Mouse (Mus musculus): ENCODE data around the gene Mapkapk3. TPM values are rescaled to one million over a fixed set of nuclear protein-coding genes. Genes with fewer than 3 reads are reported as not detected.

The Mapkapk3 gene
- total RNA-seq, 1 experiment from 2014 or later, result 62.0 TPM

DNA sequence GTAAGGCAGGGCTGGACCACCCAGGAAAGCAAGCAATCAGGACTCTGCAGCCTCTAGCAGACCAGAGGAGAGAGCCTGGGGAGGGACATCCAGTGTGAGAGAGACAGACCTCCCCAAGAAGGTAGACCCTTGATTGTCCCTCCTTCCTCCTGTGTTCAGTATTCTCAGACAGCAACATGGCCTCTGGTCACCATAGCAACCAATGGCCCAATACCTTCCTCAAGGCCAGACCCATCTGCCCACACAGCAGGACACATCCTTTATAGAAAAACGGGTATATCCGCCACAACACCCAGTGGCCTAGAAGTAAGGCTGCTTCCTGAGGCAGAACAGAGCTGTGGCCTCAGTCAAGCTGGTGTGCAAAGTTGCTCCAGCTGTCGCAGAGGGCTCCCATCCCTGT is 34.1 kb downstream of the Mapkapk3 start:
- ATAC-seq (replicated peaks in 1 of 2; ENCODE audit: insufficient read depth in 1 of 2, low FRiP score in 2 of 2, low TSS enrichment in 1 of 2, low read depth in 1 of 2, poor library complexity in 2 of 2, severe bottlenecking in 2 of 2), result no peak

DNA sequence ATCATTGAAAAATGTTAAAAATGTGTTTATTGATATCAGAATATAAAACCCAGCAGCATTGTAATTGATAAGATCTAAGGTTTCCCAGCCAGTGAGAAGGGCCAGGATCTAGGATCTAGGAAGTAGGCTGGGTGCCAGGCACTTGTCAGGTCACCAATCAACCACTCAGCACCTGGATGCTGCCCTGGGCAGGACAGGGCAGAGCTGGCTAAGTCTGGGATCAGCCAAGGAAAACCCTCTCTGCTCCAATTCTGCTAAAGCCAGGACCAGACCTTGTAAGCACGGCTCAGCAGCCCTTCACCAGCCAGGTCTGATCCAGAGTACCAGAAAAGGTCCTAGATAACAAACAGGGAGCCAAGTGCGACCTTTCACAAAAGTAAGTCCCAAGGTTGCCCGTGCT is 34.8 kb downstream of the Mapkapk3 start:
- ATAC-seq (replicated peaks in 1 of 2; ENCODE audit: insufficient read depth in 1 of 2, low FRiP score in 2 of 2, low TSS enrichment in 1 of 2, low read depth in 1 of 2, poor library complexity in 2 of 2, severe bottlenecking in 2 of 2), result no peak

DNA sequence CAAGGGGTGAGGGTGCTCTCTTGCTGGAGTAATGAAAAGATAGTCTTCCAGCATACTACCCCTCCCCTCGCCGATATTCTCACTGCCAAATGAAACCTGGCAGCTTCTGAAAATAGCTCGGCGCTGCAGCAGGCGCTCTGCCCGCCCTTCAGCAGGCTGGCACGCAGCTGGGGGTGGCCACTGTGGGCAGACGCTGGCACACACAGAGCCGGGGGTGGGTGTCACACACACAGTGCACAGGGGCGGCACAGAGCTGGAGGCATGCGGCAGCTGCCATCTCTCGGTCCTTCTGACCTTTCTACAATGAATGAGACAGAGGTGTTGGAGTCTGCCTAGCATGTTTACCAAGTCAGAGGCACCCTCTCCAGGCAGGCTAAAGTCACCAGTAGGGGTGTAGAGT is 35.2 kb downstream of the Mapkapk3 start:
- ATAC-seq (replicated peaks in 1 of 2; ENCODE audit: insufficient read depth in 1 of 2, low FRiP score in 2 of 2, low TSS enrichment in 1 of 2, low read depth in 1 of 2, poor library complexity in 2 of 2, severe bottlenecking in 2 of 2), result no peak

DNA sequence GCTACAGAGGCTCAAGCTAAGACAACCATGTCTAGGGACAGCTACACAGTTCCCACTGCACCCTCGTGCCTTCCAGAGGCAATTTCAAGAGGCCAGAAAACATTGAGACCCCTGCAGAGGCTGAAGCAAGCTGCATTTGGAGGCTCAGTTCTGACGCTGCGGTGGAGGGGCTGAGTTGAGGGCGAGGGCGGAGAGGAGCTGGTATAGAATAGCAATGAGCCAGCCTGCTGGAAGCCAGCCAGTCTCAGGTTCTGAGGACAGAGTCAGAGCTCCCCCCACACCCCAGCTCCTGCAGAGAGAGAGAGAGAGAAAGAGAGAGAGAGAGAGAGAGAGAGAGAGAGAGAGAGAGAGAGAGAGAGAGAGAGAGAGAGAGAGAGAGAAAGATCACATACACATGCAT is 37.5 kb downstream of the Mapkapk3 start:
- no peak for ATAC-seq (replicated peaks in 1 of 2; ENCODE audit: insufficient read depth in 1 of 2, low FRiP score in 2 of 2, low TSS enrichment in 1 of 2, low read depth in 1 of 2, poor library complexity in 2 of 2, severe bottlenecking in 2 of 2)

DNA sequence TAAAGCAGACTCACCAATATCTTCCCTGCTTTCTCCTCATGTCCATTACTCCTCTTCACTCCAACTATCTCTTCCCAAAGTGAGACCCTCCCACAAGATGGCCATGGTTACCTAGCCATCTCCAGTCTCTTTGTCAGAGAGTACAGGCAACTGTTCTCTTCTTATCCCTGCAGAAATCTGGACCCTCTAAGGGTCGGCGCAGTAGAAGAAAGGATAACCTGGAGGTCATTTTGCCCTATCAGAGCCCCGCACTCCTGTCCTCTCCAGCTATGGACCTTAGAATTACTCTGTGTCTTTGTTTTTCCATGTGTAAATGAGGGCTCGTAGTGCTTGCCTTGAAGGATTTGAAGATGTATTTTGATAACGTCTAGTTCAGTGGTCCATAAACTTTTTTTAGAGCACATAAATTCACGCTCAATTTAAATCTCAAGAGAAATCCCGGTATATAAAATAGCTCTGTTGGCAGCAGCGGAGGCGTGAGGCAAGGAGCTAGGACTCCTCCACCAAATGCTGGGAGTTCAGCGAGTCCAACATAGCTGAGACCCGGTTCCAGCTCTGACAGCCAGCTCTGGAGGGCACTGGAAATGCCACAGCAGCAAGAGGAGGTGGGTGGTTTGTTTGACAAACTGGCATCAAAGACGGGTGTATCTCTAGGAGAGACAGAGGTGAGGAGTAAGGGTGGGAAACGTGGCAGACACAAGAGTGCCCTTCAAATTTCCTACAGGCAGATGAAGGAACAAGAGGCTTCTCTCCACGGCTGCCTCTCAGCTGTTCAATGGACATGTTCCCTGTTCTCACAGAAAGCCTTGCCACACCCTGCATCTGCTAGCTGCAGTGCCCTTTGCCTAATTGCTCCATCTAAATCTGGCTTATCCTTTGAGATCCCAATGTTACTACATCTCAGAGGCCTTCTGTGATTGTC is 39.0 kb downstream of the Mapkapk3 start:
- no peak for ATAC-seq (replicated peaks in 1 of 2; ENCODE audit: insufficient read depth in 1 of 2, low FRiP score in 2 of 2, low TSS enrichment in 1 of 2, low read depth in 1 of 2, poor library complexity in 2 of 2, severe bottlenecking in 2 of 2)

DNA sequence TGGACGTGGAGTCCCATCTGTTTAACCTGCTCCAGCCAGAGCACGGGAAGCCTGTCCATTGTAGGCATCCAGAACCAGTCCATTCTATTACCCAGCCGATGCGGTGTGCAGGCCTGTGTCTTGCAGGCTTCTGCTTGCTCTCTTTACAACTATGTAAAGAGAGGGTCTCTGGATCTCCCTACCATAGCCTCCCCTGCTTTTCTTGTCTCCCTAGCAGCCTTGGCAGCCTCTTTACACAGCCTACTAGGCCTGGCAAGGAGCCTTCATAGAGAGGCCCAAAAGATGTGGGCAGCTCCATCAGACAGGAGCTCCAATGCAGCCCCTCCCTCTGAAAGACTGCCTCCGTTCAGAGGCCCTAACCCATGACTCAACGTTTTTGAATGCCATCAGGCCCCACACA is 40.5 kb downstream of the Mapkapk3 start:
- no peak for ATAC-seq (replicated peaks in 1 of 2; ENCODE audit: insufficient read depth in 1 of 2, low FRiP score in 2 of 2, low TSS enrichment in 1 of 2, low read depth in 1 of 2, poor library complexity in 2 of 2, severe bottlenecking in 2 of 2)

DNA sequence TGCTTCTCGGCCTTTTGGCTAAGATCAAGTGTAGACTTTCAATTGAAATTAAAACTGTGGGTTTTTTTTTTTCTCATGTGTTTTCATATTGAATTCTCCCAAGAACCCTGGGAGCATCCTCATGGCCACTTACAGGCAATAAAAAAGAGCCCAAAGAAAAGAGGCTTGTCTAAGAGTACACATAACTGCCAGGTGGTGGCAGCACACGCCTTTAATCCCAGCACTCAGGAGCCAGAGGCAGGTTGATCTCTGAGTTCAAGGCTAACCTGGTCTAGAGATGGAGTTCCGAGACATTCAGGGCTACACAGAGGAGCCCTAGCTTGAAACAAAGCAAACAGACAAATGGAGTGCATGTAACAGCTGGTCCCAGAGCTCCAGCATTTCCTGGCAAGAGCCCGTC is 43.5 kb downstream of the Mapkapk3 start:
- ATAC-seq (replicated peaks in 1 of 2; ENCODE audit: insufficient read depth in 1 of 2, low FRiP score in 2 of 2, low TSS enrichment in 1 of 2, low read depth in 1 of 2, poor library complexity in 2 of 2, severe bottlenecking in 2 of 2), result peak; percentile 39 to 40; a peak in 1 of 4 replicates

DNA sequence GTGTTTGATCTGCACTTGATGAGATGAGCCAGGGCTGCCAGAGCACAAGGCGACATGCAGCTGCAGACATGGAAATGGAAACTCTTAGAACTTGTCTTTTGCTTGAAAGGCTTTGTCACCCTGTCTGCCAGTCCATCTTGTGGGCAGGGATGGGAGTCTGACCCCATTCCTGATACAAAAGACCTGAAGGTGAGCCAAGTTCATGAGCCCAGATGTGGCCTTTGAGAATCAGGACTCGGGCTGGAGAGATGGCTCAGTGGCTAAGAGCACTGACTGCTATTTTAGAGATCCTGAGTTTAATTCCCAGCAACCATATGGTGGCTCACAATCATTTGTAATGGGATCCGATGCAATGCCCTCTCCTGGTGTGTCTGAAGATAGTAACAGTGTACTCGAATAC is 44.4 kb downstream of the Mapkapk3 start:
- ATAC-seq (replicated peaks in 1 of 2; ENCODE audit: insufficient read depth in 1 of 2, low FRiP score in 2 of 2, low TSS enrichment in 1 of 2, low read depth in 1 of 2, poor library complexity in 2 of 2, severe bottlenecking in 2 of 2), result no peak

DNA sequence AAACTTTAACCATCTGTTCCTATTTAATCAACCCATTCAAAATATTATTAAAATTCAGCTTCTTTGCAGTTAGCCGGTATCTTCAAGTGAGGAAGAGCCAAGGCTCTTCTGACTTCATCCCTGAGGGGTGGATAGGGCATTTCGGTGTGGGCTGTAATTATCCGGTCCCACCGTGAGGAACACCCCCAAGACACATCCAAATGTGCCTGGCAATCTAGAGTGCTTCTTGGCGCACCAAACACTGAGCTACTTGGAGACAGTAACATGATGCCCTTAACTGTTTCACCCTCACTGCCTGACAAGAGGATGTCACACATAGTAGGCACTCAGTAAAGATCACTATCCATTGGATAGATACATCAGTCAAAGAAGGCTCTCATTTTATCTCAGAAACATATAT is 53.5 kb downstream of the Mapkapk3 start:
- ATAC-seq (replicated peaks in 1 of 2; ENCODE audit: insufficient read depth in 1 of 2, low FRiP score in 2 of 2, low TSS enrichment in 1 of 2, low read depth in 1 of 2, poor library complexity in 2 of 2, severe bottlenecking in 2 of 2), result no peak

DNA sequence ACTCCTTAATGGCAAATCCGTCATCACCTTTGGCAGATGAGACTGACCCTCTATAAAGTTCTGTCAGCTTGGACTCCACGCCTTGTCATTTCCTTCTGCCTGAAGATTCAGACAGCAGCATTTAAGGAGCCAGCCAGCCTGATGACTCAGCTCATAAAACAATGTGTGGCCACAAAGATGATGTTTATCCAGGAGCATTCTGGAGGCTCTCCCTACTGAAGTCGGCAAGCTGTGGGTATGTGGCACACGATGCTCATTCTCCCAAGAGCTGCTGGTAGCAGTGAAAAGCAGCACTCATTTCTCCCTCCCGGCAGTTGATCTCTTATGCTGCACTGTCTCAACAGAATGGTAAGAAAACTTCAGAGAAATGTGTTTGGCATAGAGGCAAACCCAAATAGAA is 54.4 kb downstream of the Mapkapk3 start:
- no peak for ATAC-seq (replicated peaks in 1 of 2; ENCODE audit: insufficient read depth in 1 of 2, low FRiP score in 2 of 2, low TSS enrichment in 1 of 2, low read depth in 1 of 2, poor library complexity in 2 of 2, severe bottlenecking in 2 of 2)

DNA sequence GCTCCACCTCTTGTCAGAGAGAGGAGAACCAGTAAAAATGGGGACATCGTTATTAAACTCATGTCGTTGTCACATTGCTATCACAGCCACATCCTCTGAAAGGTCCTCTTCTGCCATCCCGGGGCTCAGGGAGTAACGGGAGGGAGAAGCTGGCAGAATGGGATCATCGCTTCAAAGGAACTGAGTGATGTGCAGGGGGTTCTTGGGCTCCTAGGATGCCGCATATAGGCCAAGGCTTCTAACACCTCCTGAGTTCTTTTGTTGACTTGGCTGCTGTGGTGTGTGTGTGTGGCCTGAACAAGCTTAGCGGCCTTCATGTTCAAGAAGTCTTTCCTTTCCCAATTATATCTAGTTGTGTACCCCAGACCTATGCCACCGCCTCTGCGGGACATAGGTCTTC is 57.5 kb downstream of the Mapkapk3 start:
- no peak; a peak in 1 of 4 replicates for ATAC-seq (replicated peaks in 1 of 2; ENCODE audit: insufficient read depth in 1 of 2, low FRiP score in 2 of 2, low TSS enrichment in 1 of 2, low read depth in 1 of 2, poor library complexity in 2 of 2, severe bottlenecking in 2 of 2)

DNA sequence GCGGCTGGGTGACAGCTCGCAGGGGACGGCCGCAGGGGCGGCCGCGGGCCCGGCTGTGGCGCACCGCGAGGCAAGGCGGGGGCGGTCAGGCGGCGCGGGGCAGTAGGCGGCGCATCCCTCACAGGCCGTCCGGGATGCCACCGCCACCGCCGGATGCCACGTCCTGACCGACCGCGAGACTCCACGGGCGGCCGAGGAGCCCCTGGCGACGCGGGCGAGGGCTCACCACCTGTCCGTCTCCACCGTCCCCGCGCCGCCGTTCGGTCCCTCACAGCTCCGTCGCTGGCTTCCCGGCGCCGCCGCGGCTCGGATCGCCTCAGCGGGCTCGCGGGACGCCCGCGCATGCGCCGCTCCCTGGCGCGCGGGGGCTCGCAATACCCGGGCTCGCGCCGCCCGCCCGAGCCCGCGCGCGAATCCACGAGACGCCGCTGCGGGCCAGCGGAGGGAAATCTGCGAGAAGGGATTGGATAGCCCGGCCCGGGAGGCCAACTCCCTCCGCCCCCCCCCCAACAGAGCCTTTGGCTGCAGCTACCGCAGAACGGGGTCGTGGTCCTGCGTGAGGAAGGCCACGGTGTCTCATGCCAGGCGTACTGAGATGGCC is 58.0 kb downstream of the Mapkapk3 start, which contains the start of gene Dock3:
Dock3 (minus strand) TSS at position 371 of the 601 bp plus-strand sequence.
- ATAC-seq (replicated peaks in 1 of 2; ENCODE audit: insufficient read depth in 1 of 2, low FRiP score in 2 of 2, low TSS enrichment in 1 of 2, low read depth in 1 of 2, poor library complexity in 2 of 2, severe bottlenecking in 2 of 2), result 0 out of 4 replicates have a peak, but pooled peaks have one; percentile 13 to 24

DNA sequence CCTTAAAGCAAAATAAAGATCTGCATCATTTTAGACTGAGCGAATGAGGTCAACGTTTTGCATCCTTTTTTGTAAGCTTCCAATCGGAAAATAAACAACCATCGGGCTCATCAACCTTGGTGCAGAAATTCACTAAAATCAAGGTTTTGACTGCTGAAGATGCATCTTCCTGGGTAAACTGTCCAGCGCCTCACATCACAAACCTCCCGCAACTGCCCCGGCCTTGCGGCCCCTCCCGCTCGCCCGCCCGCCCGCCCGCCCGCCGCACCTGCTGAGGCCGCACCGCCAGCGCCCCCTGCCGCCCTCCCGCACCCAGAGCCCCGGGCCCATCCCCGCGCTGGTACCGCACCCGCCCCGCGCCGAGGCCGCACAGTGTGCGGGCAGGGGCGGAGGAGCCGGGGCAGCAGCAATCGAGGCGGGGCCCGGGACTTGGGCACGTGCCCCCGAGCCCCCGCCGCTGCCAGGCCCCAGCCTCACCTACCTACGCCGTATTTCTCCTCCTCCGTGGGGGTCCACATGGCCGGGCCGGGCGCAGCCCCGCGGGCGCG is 58.6 kb downstream of the Mapkapk3 start:
- no peak for ATAC-seq (replicated peaks in 1 of 2; ENCODE audit: insufficient read depth in 1 of 2, low FRiP score in 2 of 2, low TSS enrichment in 1 of 2, low read depth in 1 of 2, poor library complexity in 2 of 2, severe bottlenecking in 2 of 2)

DNA sequence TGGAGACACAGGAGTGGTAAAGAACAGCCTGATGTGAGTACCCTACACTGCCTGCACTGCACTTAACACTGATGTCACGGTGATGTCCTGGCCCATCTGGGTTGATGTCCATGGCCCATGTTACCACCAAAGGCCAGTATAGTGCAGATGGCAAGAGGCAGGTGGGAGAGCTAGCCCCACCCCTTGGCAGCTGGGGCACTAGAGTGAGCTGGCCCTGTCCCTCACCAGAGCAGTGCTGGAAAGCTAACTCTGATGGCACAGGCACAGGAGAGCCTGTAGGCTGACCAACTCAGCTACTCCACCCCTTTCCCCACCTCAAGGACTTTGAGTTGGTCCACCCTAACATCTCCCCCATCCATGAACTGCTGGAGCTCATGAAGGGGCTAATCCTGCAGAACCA is 65.1 kb downstream of the Mapkapk3 start:
- ATAC-seq (replicated peaks in 1 of 2; ENCODE audit: insufficient read depth in 1 of 2, low FRiP score in 2 of 2, low TSS enrichment in 1 of 2, low read depth in 1 of 2, poor library complexity in 2 of 2, severe bottlenecking in 2 of 2), result no peak

Other genes with a start within 250 kb of the Mapkapk3 start
- 2.6 and 8.9 TPM in 2 replicates for gene Dock3, start 58.0 kb downstream of the Mapkapk3 start, total RNA-seq (2017)
- 1.4 and 3.5 TPM in 2 replicates for gene Cish, start 6.1 kb upstream of the Mapkapk3 start, total RNA-seq (2017)
- gene Hemk1, start 48.5 kb upstream of the Mapkapk3 start, total RNA-seq (2017), result 11.5 and 37.2 TPM in 2 replicates
- gene 6430571L13Rik, start 50.7 kb upstream of the Mapkapk3 start, total RNA-seq (2017), result 0.25 and 0.50 TPM in 2 replicates
- 0.19 and 1.8 TPM in 2 replicates for gene Cacna2d2, start 109.7 kb upstream of the Mapkapk3 start, total RNA-seq (2017)
- 12.6 and 16.2 TPM in 2 replicates for gene Tmem115, start 244.1 kb upstream of the Mapkapk3 start, total RNA-seq (2017)